Mouse (Mus musculus) T-helper 2 cell (primary cell): Measurements from ENCODE around the gene Ankib1.

Experiments used
- in situ Hi-C: fragments of 300-600 bp; cut with MboI, MseI; formaldehyde crosslinking; loops from one replicate; pipeline ENCODE4 v1.15.1; 2025; ENCODE audit warnings: high pct_unique_total_duplicates

The Ankib1 gene

DNA sequence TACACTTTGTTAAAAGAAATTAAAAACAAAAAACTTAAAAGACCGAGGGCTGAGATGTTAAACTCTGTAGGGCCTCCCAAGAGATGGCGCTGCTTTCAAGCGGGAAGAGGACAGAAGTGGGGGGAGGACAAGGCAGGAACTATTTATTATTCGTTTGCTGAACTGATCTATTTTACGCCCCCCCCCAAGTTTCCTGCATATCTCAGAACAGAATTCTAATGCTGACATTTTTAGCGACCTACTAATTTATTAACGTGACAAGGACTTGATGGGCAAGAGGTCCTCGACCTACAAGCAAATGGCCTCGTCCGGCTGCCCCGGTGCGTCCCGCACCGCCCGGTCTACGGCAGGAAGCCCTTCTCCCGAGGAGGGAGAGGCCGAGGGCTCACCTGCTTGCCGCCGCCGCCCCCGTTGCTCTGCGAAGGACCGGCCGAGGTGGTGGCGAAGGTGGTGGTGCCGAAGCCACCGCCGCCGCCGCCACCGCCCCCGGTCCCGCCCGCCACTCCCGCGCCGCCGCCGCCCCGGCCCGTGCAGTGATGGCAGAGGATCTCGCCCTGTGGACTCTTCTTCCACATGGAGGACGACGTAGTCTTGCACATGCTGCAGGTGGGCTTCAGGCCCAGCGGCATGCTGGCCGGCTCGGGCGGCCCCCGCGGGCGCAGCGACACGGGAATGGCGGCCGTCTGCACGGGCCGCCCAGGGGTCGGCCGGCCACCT, 155.6 kb downstream of the Ankib1 start:
- in situ Hi-C loops: no loop called here

DNA sequence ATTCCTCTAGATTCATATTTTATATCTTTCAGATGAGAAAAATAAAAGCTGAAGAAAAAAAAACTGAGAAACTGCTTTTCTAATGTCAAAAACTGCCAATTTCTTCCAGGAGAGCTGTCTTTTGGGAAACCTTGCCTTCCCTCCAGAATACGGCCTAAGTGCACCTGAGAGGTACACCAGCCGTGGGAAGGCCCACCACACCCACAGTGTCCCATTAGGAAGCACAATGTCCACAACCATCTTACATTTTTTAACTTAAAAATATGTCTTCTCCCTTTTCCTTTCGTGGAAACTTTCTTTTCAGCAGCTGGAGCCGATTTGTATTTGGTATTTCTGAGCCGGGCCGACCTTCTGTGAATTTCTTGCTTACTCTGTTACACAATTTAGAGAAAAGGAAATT, 156.2 kb downstream of the Ankib1 start:
- in situ Hi-C loops: no loop called here

DNA sequence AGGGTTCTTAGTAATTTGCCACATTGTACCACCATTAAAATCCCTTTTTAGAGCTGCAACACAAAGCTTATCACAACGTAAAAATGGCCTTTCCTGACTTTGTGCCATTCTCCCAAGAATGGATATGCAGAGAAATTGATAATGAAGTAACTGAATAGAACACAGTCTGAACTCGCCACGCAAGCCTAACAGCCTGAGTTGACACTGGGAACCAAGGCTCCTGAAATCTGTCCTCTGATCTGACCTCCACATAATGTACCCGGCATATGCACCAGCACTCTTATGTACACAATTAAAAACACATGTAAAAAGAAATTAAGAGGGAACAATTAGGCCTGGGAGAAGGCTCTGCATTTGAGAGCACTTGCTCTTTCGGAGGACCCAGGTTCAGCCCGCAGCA, 157.4 kb downstream of the Ankib1 start:
- in situ Hi-C loops: no loop called here

DNA sequence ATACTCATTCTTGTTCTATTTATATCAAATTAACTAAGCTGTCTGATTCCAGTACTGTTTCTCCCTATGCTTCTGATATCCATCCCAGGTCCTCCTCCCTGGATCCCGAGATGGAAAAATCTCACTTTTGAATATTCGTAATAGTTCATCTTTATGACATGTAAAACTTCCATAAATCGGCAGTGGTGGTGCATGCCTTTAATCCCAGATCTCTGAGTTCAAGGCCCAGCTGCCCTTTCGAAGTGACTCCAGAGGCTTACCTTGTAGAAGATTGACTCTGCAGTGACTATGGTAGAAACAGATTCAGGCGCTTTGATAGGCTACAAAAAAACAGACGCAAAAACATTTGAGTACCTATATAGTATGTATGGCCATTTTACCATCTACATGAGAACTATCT, 158.1 kb downstream of the Ankib1 start:
- in situ Hi-C loops: no loop called here
